Mouse (Mus musculus) hindbrain, embryonic 12.5 days (tissue): ENCODE measurements at regions not wholly inside any gene's neighbourhood (a gene's known extent, or its start where the extent isn't known, plus 50 kb on each side); places are given as distances from the start of the nearest gene placed in this dataset.

Experiments
- ATAC-seq: fragments of 200-750 bp; cut with Nextera tagmentation; 2 replicates; pipeline ENCODE4 v1.8.0; 2017; ENCODE audit warnings: moderate TSS enrichment; ENCODE audit not compliant: low FRiP score
- H3K27ac ChIP-seq: fragments of 300-500 bp; sonication (generic); 2 replicates; pipeline ENCODE4 v1.5.1; 2016; ENCODE audit warnings: mild to moderate bottlenecking
- H3K27me3 ChIP-seq: fragments of 300-500 bp; sonication (generic); 2 replicates; pipeline ENCODE4 v1.6.1; 2016; ENCODE audit warnings: mild to moderate bottlenecking
- H3K36me3 ChIP-seq: fragments of 300-500 bp; sonication (generic); 2 replicates; pipeline ENCODE4 v1.6.1; 2016; ENCODE audit warnings: mild to moderate bottlenecking
- H3K4me1 ChIP-seq: fragments of 300-500 bp; sonication (generic); 2 replicates; pipeline ENCODE4 v1.6.1; 2016
- H3K4me2 ChIP-seq: fragments of 300-500 bp; sonication (generic); replicated peaks from 2 replicates; pipeline ENCODE4 v1.6.1; 2016; ENCODE audit warnings: mild to moderate bottlenecking
- H3K4me3 ChIP-seq: fragments of 300-500 bp; sonication (generic); 2 replicates; pipeline ENCODE4 v1.5.1; 2016; ENCODE audit warnings: mild to moderate bottlenecking
- H3K9ac ChIP-seq: fragments of 300-500 bp; sonication (generic); 2 replicates; pipeline ENCODE4 v1.6.1; 2016; ENCODE audit warnings: mild to moderate bottlenecking, moderate library complexity
- H3K9me3 ChIP-seq: fragments of 300-500 bp; sonication (generic); replicated peaks from 2 replicates; pipeline ENCODE4 v1.6.1; 2016; ENCODE audit warnings: mild to moderate bottlenecking
- WGBS: fragments of 180-500 bp; shearing (Covaris S2); methylation state at CpG from one replicate; pipeline ENCODE4 v1.1.7; 2016; 5-methylcytosine and 5-hydroxymethylcytosine counted together

GRCm38 (mm10) chr12:9915726-9916140, 345.8 kb downstream of the Osr1 start:
- H3K4me1 ChIP-seq = no peaks in the 10 kb centered on the region
- no peaks in the 10 kb centered on the region for H3K27me3 ChIP-seq
- H3K36me3 ChIP-seq = no peaks in the 10 kb centered on the region
- H3K4me2 ChIP-seq = no peak overlapping the region
- no peak overlapping the region for H3K9ac ChIP-seq
- H3K4me3 ChIP-seq = no peak overlapping the region
- 84% methylated on average over 7 of the region's 7 CpGs for WGBS
- H3K9me3 ChIP-seq = peaks cover 6% of the 10 kb centered on the region; the same call in 1 of the 2 replicates
- no peak overlapping the region for H3K27ac ChIP-seq
- ATAC-seq = no peak

- Histone ChIP-seq H3K27me3 (no peaks in the 10 kb centered on the region), H3K9ac (no peak overlapping the region), H3K27ac (no peak overlapping the region), H3K4me2 (no peak overlapping the region), H3K36me3 (no peaks in the 10 kb centered on the region), H3K9me3 (peaks cover 6% of the 10 kb centered on the region; the same call in 1 of the 2 replicates), H3K4me3 (no peak overlapping the region), H3K4me1 (no peaks in the 10 kb centered on the region)
- WGBS = 87% methylated on average over 4 of the region's 4 CpGs
- no peak for ATAC-seq
Measured at GRCm38 (mm10) chr12:9918026-9918425, 348.1 kb downstream of the Osr1 start.

- no peaks in the 10 kb centered on the region for H3K4me1 ChIP-seq
- H3K36me3 ChIP-seq = no peaks in the 10 kb centered on the region
- no peaks in the 10 kb centered on the region for H3K27me3 ChIP-seq
- ATAC-seq = no peak
- no peak overlapping the region for H3K9ac ChIP-seq
- H3K4me2 ChIP-seq = no peak overlapping the region
- peaks cover 6% of the 10 kb centered on the region; the same call in 1 of the 2 replicates for H3K9me3 ChIP-seq
- WGBS = 70% methylated on average over 3 of the region's 3 CpGs
- H3K4me3 ChIP-seq = no peak overlapping the region
- no peak overlapping the region for H3K27ac ChIP-seq
Measured at GRCm38 (mm10) chr12:9919007-9919406, 349.1 kb downstream of the Osr1 start.

- Histone ChIP-seq H3K9me3 (peaks cover 3% of the 10 kb centered on the region; the same call in 1 of the 2 replicates), H3K9ac (no peak overlapping the region), H3K27me3 (no peaks in the 10 kb centered on the region), H3K4me1 (no peaks in the 10 kb centered on the region), H3K4me2 (no peak overlapping the region), H3K4me3 (no peak overlapping the region), H3K36me3 (no peaks in the 10 kb centered on the region), H3K27ac (no peak overlapping the region)
- ATAC-seq = no peak
- WGBS = 76% methylated on average over 4 of the region's 4 CpGs
Measured at GRCm38 (mm10) chr12:9919433-9919832, 349.5 kb downstream of the Osr1 start.

- H3K4me2 ChIP-seq = no peak overlapping the region
- 86% methylated on average over 2 of the region's 2 CpGs for WGBS
- no peak overlapping the region for H3K4me3 ChIP-seq
- no peak for ATAC-seq
- H3K27me3 ChIP-seq = no peaks in the 10 kb centered on the region
- H3K36me3 ChIP-seq = no peaks in the 10 kb centered on the region
- no peaks in the 10 kb centered on the region for H3K4me1 ChIP-seq
- H3K9ac ChIP-seq = no peak overlapping the region
- H3K27ac ChIP-seq = no peak overlapping the region
- no peaks in the 10 kb centered on the region for H3K9me3 ChIP-seq
Measured at GRCm38 (mm10) chr12:9920401-9920800, 350.5 kb downstream of the Osr1 start.

- no peak overlapping the region for H3K4me2 ChIP-seq
Measured at GRCm38 (mm10) chr12:9921591-9922198, 351.8 kb downstream of the Osr1 start.

GRCm38 (mm10) chr12:9924561-9924960, 354.6 kb downstream of the Osr1 start:
- Histone ChIP-seq H3K9me3 (no peaks in the 10 kb centered on the region), H3K27ac (no peak overlapping the region), H3K9ac (no peak overlapping the region), H3K27me3 (no peaks in the 10 kb centered on the region), H3K4me1 (no peaks in the 10 kb centered on the region), H3K36me3 (no peaks in the 10 kb centered on the region), H3K4me2 (no peak overlapping the region), H3K4me3 (no peak overlapping the region)
- WGBS = 83% methylated on average over 3 of the region's 3 CpGs
- ATAC-seq = no peak

More at GRCm38 (mm10) chr12:9921591-9922198, 351.8 kb downstream of the Osr1 start:
- Histone ChIP-seq H3K9ac (no peak overlapping the region), H3K9me3 (no peaks in the 10 kb centered on the region), H3K4me3 (no peak overlapping the region), H3K4me1 (no peaks in the 10 kb centered on the region), H3K27me3 (no peaks in the 10 kb centered on the region), H3K27ac (no peak overlapping the region), H3K36me3 (no peaks in the 10 kb centered on the region)
- 92% methylated on average over 2 of the region's 2 CpGs for WGBS
- ATAC-seq = no peak

GRCm38 (mm10) chr12:9934158-9934557, 364.2 kb downstream of the Osr1 start:
- Histone ChIP-seq H3K27me3 (no peaks in the 10 kb centered on the region), H3K4me2 (no peak overlapping the region), H3K36me3 (no peaks in the 10 kb centered on the region), H3K27ac (no peak overlapping the region), H3K4me3 (no peak overlapping the region), H3K9ac (no peak overlapping the region), H3K9me3 (no peaks in the 10 kb centered on the region), H3K4me1 (no peaks in the 10 kb centered on the region)
- ATAC-seq = no peak
- 72% methylated on average over 3 of the region's 3 CpGs for WGBS

GRCm38 (mm10) chr12:9941357-9941756, 371.4 kb downstream of the Osr1 start:
- no peaks in the 10 kb centered on the region for H3K9me3 ChIP-seq
- H3K4me3 ChIP-seq = no peak overlapping the region
- 62% methylated on average over 1 of the region's 1 CpGs for WGBS
- no peak for ATAC-seq
- no peak overlapping the region for H3K9ac ChIP-seq
- no peak overlapping the region for H3K4me2 ChIP-seq
- no peaks in the 10 kb centered on the region for H3K36me3 ChIP-seq
- no peaks in the 10 kb centered on the region for H3K27me3 ChIP-seq
- H3K27ac ChIP-seq = no peak overlapping the region
- H3K4me1 ChIP-seq = no peaks in the 10 kb centered on the region

- H3K27me3 ChIP-seq = no peaks in the 10 kb centered on the region
- H3K4me2 ChIP-seq = no peak overlapping the region
- H3K4me1 ChIP-seq = no peaks in the 10 kb centered on the region
- no peaks in the 10 kb centered on the region for H3K36me3 ChIP-seq
- no peak overlapping the region for H3K9ac ChIP-seq
- H3K9me3 ChIP-seq = no peaks in the 10 kb centered on the region
- H3K4me3 ChIP-seq = no peak overlapping the region
- no peak for ATAC-seq
- 89% methylated on average over 3 of the region's 3 CpGs for WGBS
- H3K27ac ChIP-seq = no peak overlapping the region
Measured at GRCm38 (mm10) chr12:9941823-9942222, 371.9 kb downstream of the Osr1 start.

- Histone ChIP-seq H3K4me3 (no peak overlapping the region), H3K4me2 (no peak overlapping the region), H3K27ac (no peak overlapping the region), H3K36me3 (no peaks in the 10 kb centered on the region), H3K9me3 (no peaks in the 10 kb centered on the region), H3K4me1 (no peaks in the 10 kb centered on the region), H3K27me3 (no peaks in the 10 kb centered on the region), H3K9ac (no peak overlapping the region)
- WGBS = 52% methylated on average over 4 of the region's 4 CpGs
- no peak for ATAC-seq
Measured at GRCm38 (mm10) chr12:9948784-9949183, 378.9 kb downstream of the Osr1 start.

GRCm38 (mm10) chr12:9952372-9952771, 382.5 kb downstream of the Osr1 start:
- Histone ChIP-seq H3K4me1 (no peaks in the 10 kb centered on the region), H3K4me2 (no peak overlapping the region), H3K36me3 (no peaks in the 10 kb centered on the region), H3K27ac (no peak overlapping the region), H3K9ac (no peak overlapping the region), H3K4me3 (no peak overlapping the region), H3K9me3 (no peaks in the 10 kb centered on the region), H3K27me3 (no peaks in the 10 kb centered on the region)
- no peak for ATAC-seq
- 93% methylated on average over 2 of the region's 2 CpGs for WGBS

GRCm38 (mm10) chr12:9954178-9954888, 384.4 kb downstream of the Osr1 start:
- WGBS = 83% methylated on average over 6 of the region's 6 CpGs
- no peaks in the 10 kb centered on the region for H3K27me3 ChIP-seq
- no peak overlapping the region for H3K4me2 ChIP-seq
- H3K4me3 ChIP-seq = no peak overlapping the region
- H3K36me3 ChIP-seq = no peaks in the 10 kb centered on the region
- H3K27ac ChIP-seq = no peak overlapping the region
- no peak for ATAC-seq
- H3K4me1 ChIP-seq = no peaks in the 10 kb centered on the region
- no peak overlapping the region for H3K9ac ChIP-seq
- no peaks in the 10 kb centered on the region for H3K9me3 ChIP-seq
